Mouse (Mus musculus): ENCODE data around the gene Tmem56.
A peak's percentile ranks its signal among the peaks of the same experiment; 100 is the strongest.

The Tmem56 gene

GRCm38 (mm10) chr3:121163271-121163819, 119.6 kb downstream of the Tmem56 start:
- DNase-seq = peak; percentile 77

DNA sequence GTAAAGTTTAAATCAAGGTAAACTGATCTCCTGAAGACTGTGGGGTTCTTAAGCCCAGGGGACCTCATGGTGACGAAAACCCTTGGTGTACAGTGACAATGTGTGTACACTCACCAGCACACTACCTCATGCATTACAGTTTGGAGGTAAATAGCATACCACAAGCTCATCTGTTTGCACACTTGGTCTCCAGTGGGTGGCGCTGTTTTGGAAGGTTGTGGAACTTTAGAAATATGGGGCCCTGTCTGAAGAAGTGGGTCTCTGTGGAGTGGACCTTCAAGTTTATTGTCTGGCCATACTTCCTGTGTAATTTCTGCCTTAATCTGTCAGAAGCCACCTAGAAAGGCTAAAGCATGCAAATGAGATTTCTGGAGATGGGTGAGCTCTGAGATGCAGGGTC, 121.2 kb downstream of the Tmem56 start:
- DNase-seq = peak; percentile 14

DNA sequence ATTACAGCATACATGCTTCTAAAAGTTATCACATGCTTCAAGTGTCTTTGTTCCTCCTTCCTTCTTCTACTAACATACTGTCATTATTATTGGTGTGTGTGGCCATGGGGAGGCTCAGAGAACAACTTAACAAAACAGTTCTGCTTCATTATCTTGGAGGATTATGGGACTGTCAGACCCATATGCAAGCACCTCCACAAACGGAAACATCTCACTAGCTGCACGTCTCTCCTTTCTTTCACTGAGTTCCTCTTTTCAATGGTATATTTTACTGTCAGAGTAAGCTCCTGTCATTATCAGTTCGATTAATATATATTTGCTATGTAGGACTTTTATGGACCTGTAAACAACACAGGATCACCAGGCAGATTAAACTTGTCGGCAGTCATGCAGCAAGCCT, 122.5 kb downstream of the Tmem56 start:
- no peak for DNase-seq

GRCm38 (mm10) chr3:121159566-121159965, 123.3 kb downstream of the Tmem56 start:
- DNase-seq = no peak

DNA sequence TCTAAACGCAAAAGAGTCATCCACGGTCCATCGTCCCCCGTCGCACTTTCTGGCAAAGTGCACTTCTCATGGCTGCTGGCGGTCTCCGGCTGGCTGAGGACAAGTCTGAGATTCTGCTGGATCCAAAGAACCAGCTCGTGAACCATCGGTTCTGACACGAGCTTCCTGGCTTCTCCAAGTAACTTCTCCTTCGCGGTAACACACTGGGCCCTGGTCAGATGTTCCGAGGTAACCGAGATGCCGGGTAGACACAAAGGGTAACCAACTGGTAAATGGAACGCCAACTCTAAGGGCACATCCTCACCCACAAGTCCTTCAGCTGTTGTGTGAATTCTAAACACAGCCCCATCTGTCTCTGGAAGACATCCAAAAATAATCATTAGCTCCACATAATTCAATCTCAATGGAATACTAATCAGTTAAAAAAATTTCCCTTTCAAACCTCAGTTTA, 124.0 kb downstream of the Tmem56 start:
- no peak for DNase-seq

- no peak for DNase-seq
Measured at GRCm38 (mm10) chr3:121157546-121158330, 125.2 kb downstream of the Tmem56 start.

DNA sequence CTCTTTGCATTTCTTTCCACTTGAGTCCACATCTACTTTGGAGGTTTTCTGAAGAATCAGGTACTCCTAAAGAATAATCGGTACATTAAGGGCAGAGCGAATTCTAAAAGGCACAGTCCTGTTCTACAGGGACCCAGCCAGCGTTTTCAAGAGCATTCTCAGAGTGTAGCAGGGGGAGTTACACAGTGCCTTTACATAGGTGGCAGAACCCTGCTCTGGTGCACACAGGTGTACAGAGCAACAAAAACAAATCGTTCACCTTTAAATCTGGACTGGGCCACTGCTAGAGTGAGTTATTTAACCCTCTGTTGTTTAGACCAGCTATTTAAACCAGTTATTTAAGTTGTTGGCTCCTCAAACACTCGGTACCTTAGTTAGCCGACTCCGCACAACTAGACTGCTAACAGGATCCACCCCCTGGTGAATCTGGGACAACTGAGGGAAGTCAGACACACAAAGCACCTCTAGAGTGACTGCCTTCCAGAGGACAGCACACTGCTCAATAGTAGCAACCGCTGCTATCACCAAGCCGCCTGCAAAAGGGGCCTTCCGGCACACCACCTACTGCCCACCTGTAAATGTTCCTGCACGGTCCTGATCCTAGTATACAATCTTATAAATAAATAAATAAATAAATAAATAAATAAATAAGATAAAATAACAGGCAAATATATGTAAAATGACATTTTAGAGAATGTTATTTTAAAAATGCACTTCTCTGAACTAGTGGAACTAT, 126.3 kb downstream of the Tmem56 start:
- DNase-seq = no peak

DNA sequence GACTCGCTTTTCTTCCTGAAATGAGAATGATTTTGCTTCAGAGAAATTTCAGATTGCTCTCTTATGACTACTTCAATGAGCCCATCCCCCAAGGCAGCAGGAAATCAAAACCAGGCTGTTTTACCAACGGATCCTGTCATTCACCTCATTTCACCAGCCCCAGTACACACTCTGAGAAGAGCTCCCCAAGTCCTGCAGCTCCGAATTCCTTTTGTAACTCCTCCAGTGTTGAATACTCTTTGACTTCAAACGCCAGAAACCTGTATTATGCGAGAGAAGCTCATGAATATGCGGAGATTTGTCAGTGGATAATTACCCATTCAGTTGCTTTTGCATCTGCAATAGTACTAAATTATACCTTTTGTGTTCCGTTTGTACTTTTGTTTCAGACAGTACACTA, 126.9 kb downstream of the Tmem56 start:
- no peak for DNase-seq

Measured in right cerebral cortex, postnatal 14 days (tissue).